Mouse (Mus musculus): ENCODE results near the gene Herc2.
"Not testable (repeated sequence)": the region's sequence is repeated elsewhere in the genome, so short reads cannot be mapped to it uniquely, and the experiment has no call there.

Gene Herc2

GRCm38 (mm10) chr7:56049831-56050321 lies at the start of gene Herc2:
Gene Herc2 (plus strand): TSS chr7:56050196.
- peak; percentile 100 for DNase-seq

GRCm38 (mm10) chr7:56010318-56011017 lies 39.5 kb upstream of the Herc2 start:
- DNase-seq: peak; percentile 81

- DNase-seq: no peak
Measured at GRCm38 (mm10) chr7:56011018-56011333, 39.0 kb upstream of the Herc2 start.

- DNase-seq: peak; percentile 71
Measured at GRCm38 (mm10) chr7:56013261-56014001, 36.6 kb upstream of the Herc2 start.

GRCm38 (mm10) chr7:56014002-56014702 lies 35.8 kb upstream of the Herc2 start:
- DNase-seq: not testable (repeated sequence)

- DNase-seq: no peak
Measured at GRCm38 (mm10) chr7:56015172-56015571, 34.8 kb upstream of the Herc2 start.

GRCm38 (mm10) chr7:56015837-56016236 lies 34.2 kb upstream of the Herc2 start:
- DNase-seq: no peak

GRCm38 (mm10) chr7:56017761-56018160 lies 32.2 kb upstream of the Herc2 start:
- peak; percentile 23 for DNase-seq

GRCm38 (mm10) chr7:56018446-56018971 lies 31.5 kb upstream of the Herc2 start:
- no peak for DNase-seq

GRCm38 (mm10) chr7:56018972-56019929 lies 30.7 kb upstream of the Herc2 start:
- DNase-seq: peak; percentile 98

- DNase-seq: no peak
Measured at GRCm38 (mm10) chr7:56019930-56020253, 30.1 kb upstream of the Herc2 start, which contains the start of gene Nipa1. Gene Nipa1 (minus strand): TSS chr7:56019954.

GRCm38 (mm10) chr7:56023586-56023985 lies 26.4 kb upstream of the Herc2 start:
- peak; percentile 61 for DNase-seq

- DNase-seq: no peak
Measured at GRCm38 (mm10) chr7:56042353-56042752, 7.6 kb upstream of the Herc2 start.

GRCm38 (mm10) chr7:56043577-56044266 lies 6.3 kb upstream of the Herc2 start:
- no peak for DNase-seq

- DNase-seq: no peak
Measured at GRCm38 (mm10) chr7:56044267-56044629, 5.7 kb upstream of the Herc2 start.

- no peak for DNase-seq
Measured at GRCm38 (mm10) chr7:56047178-56047577, 2.8 kb upstream of the Herc2 start.

- DNase-seq: peak; percentile 94
Measured at GRCm38 (mm10) chr7:56050487-56050911, 503 bp downstream of the Herc2 start.

GRCm38 (mm10) chr7:56052996-56053395 lies 3.0 kb downstream of the Herc2 start:
- DNase-seq: no peak

GRCm38 (mm10) chr7:56055338-56055737 lies 5.3 kb downstream of the Herc2 start:
- DNase-seq: no peak

GRCm38 (mm10) chr7:56064876-56065275 lies 14.9 kb downstream of the Herc2 start:
- DNase-seq: peak; percentile 91

GRCm38 (mm10) chr7:56066136-56066535 lies 16.1 kb downstream of the Herc2 start:
- no peak for DNase-seq

GRCm38 (mm10) chr7:56066634-56067033 lies 16.6 kb downstream of the Herc2 start:
- DNase-seq: no peak

All from heart, adult 11 months (tissue).